Mouse (Mus musculus) cerebellum, postnatal 14 days (tissue): ENCODE data around the gene Chd3.

Source experiments
- DNase-seq, 2 experiments: peaks; one replicate each; pipeline ENCODE4 v3.0.0; 2021; ENCODE audit warnings: mixed read lengths in 2 of 2

The Chd3 gene

GRCm38 (mm10) chr11:69365722-69366121 lies 3.5 kb downstream of the Chd3 start:
- DNase-seq = no peak

GRCm38 (mm10) chr11:69364910-69365309 lies 4.3 kb downstream of the Chd3 start:
- DNase-seq = peak; percentile 95 to 98

GRCm38 (mm10) chr11:69364376-69364775 lies 4.8 kb downstream of the Chd3 start:
- no peak for DNase-seq

GRCm38 (mm10) chr11:69362479-69362878 lies 6.7 kb downstream of the Chd3 start:
- DNase-seq = no peak

- no peak for DNase-seq
Measured at GRCm38 (mm10) chr11:69362021-69362420, 7.2 kb downstream of the Chd3 start.

GRCm38 (mm10) chr11:69357690-69358089 lies 11.5 kb downstream of the Chd3 start:
- no peak for DNase-seq

- DNase-seq = no peak
Measured at GRCm38 (mm10) chr11:69356544-69356943, 12.7 kb downstream of the Chd3 start.

- no peak for DNase-seq
Measured at GRCm38 (mm10) chr11:69346441-69346840, 22.8 kb downstream of the Chd3 start.

- DNase-seq = peak; percentile 84 to 86
Measured at GRCm38 (mm10) chr11:69340161-69341131, 28.8 kb downstream of the Chd3 start, which contains the start of gene Rnf227. Gene Rnf227, plus strand, starts transcription at chr11:69340461.

GRCm38 (mm10) chr11:69334796-69335195 lies 34.4 kb downstream of the Chd3 start:
- DNase-seq = no peak

- DNase-seq = no peak
Measured at GRCm38 (mm10) chr11:69333922-69334321, 35.3 kb downstream of the Chd3 start.

- no peak for DNase-seq
Measured at GRCm38 (mm10) chr11:69332713-69333253, 36.4 kb downstream of the Chd3 start.

- DNase-seq = peak; percentile 86 to 88
Measured at GRCm38 (mm10) chr11:69331929-69332405, 37.2 kb downstream of the Chd3 start.

GRCm38 (mm10) chr11:69331152-69331551 lies 38.1 kb downstream of the Chd3 start:
- peak in 1 of 2 experiments; percentile 40 for DNase-seq

- no peak for DNase-seq
Measured at GRCm38 (mm10) chr11:69328517-69328916, 40.7 kb downstream of the Chd3 start.

GRCm38 (mm10) chr11:69327648-69328047 lies 41.6 kb downstream of the Chd3 start:
- DNase-seq = no peak

GRCm38 (mm10) chr11:69327157-69327442 lies 42.1 kb downstream of the Chd3 start:
- DNase-seq = peak in 1 of 2 experiments; percentile 39

GRCm38 (mm10) chr11:69326408-69327156 lies 42.6 kb downstream of the Chd3 start:
- DNase-seq = peak; percentile 54 to 70

- peak; percentile 76 to 81 for DNase-seq
Measured at GRCm38 (mm10) chr11:69325628-69326407, 43.4 kb downstream of the Chd3 start, which contains the start of gene Kcnab3. Gene Kcnab3, plus strand, starts transcription at chr11:69326258.

- DNase-seq = no peak
Measured at GRCm38 (mm10) chr11:69324749-69325148, 44.5 kb downstream of the Chd3 start.

GRCm38 (mm10) chr11:69323667-69324111 lies 45.5 kb downstream of the Chd3 start, which contains the start of the genes Cntrob and Trappc1:
Gene Cntrob, minus strand, starts transcription at chr11:69323775.
Gene Trappc1, plus strand, starts transcription at chr11:69323980.
- DNase-seq = peak; percentile 99
